Mouse (Mus musculus): ENCODE data around the gene Gas2l2. TPM values are rescaled to one million over a fixed set of nuclear protein-coding genes. Genes with fewer than 3 reads are reported as not detected.

The Gas2l2 gene
- polyA plus RNA-seq, 1 experiment from 2014 or later: 0.07 TPM

DNA sequence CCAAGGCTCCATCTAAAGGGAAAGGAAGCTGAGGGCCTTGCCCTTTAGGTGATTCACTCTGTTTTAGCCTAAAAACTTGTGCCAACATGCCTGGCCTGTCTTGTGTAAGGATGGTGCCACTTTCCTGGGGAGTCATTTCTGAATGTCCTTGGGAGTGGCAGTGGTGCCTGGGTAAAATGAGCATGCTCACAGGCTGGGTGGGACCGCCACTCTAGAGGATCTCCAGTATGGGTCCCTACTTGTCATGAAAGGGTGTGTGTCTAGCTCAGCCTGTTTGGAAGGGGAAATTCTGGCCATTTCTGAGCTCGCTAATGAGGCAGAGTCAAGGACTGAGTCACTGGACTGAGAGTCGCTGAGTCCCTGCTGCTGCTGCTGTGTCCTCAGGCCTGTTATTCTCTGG lies 26.4 kb upstream of the Gas2l2 start:
- Histone ChIP-seq H3K4me2 (no peak overlapping the region), H3K9ac (no peak overlapping the region), H3K27ac (replicated peaks) (no peak overlapping the region), H3K9me3 (no peaks in the 10 kb centered on the region), H3K36me3 (no peaks in the 10 kb centered on the region), H3K4me3 (no peak overlapping the region), H3K27me3 (peaks cover 4% of the 10 kb centered on the region), H3K4me1 (replicated peaks) (peaks cover 16% of the 10 kb centered on the region; the same call in 1 of the 2 replicates)
- WGBS: 64% methylated on average over 3 of the region's 3 CpGs
- ATAC-seq (ENCODE audit: low read depth): no peak

DNA sequence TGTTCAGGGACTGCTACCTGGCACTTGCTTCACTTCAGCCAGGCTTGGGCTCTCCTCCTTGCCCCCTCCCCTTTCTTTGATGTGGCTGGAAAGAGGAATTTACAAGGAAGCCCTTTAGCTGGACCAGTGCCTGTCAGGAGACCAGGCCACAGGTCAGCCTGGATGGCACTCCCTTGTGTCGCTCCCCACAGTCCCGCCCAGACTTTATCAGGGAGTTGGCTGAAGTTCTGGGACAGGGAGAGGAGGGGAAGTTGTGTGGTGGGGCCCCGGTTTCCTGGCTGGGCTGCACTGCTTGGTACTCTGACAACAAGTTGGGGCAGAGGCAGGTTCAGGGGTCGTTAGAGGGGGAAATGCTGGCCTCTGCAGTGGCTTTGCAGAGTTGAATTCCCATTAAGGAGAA lies 25.3 kb upstream of the Gas2l2 start:
- no peak for ATAC-seq (ENCODE audit: low read depth)
- peaks cover 16% of the 10 kb centered on the region; the same call in 1 of the 2 replicates for H3K4me1 ChIP-seq (replicated peaks)
- no peaks in the 10 kb centered on the region for H3K36me3 ChIP-seq
- no peak overlapping the region for H3K4me2 ChIP-seq
- H3K27me3 ChIP-seq: no peaks in the 10 kb centered on the region; the same call in 1 of the 2 replicates
- H3K27ac ChIP-seq (replicated peaks): no peak overlapping the region
- no peaks in the 10 kb centered on the region for H3K9me3 ChIP-seq
- no peak overlapping the region for H3K4me3 ChIP-seq
- H3K9ac ChIP-seq: no peak overlapping the region
- WGBS: 17% methylated on average over 4 of the region's 4 CpGs

GRCm38 (mm10) chr11:83451281-83451680 lies 22.0 kb upstream of the Gas2l2 start:
- Histone ChIP-seq H3K27me3 (peaks cover 6% of the 10 kb centered on the region), H3K4me1 (replicated peaks) (peaks cover 24% of the 10 kb centered on the region), H3K9me3 (no peaks in the 10 kb centered on the region), H3K36me3 (no peaks in the 10 kb centered on the region), H3K27ac (replicated peaks) (no peak overlapping the region), H3K9ac (no peak overlapping the region), H3K4me2 (no peak overlapping the region), H3K4me3 (no peak overlapping the region)
- WGBS: 91% methylated on average over 10 of the region's 10 CpGs
- ATAC-seq (ENCODE audit: low read depth): no peak

DNA sequence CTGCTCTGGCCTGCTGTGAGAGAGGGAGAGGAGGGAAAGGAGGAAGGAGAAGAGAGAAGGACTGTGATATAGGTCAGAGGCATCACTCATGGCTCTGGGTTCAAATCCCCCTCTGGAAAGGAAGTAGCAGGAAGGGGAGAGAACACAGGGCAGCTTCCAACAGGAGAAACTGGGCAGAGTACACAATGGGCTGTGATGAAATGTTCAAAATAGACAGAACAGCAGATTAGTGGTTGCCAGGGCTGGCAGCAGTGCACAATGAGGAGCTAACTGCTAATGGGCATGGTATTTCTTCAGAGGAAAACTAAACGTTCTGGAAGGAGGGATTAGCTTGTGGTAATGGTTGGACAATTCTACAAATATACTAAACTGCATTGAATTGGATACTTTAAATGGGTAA lies 21.3 kb upstream of the Gas2l2 start:
- WGBS: 49% methylated on average over 1 of the region's 1 CpGs

GRCm38 (mm10) chr11:83449298-83449697 lies 20.0 kb upstream of the Gas2l2 start:
- Histone ChIP-seq H3K27ac (replicated peaks) (peak overlapping the region; percentile 61; the same call in 1 of the 2 replicates), H3K4me3 (no peak overlapping the region), H3K4me1 (replicated peaks) (peaks cover 29% of the 10 kb centered on the region), H3K9ac (no peak overlapping the region), H3K36me3 (no peaks in the 10 kb centered on the region), H3K9me3 (no peaks in the 10 kb centered on the region), H3K27me3 (peaks cover 25% of the 10 kb centered on the region), H3K4me2 (no peak overlapping the region)
- WGBS: 52% methylated on average over 4 of the region's 4 CpGs
- no peak for ATAC-seq (ENCODE audit: low read depth)

More for the DNA sequence above, 21.3 kb upstream of the Gas2l2 start:
- H3K9me3 ChIP-seq: no peaks in the 10 kb centered on the region
- no peak overlapping the region for H3K4me2 ChIP-seq
- no peak overlapping the region for H3K27ac ChIP-seq (replicated peaks)
- peaks cover 13% of the 10 kb centered on the region for H3K27me3 ChIP-seq
- H3K9ac ChIP-seq: no peak overlapping the region
- peaks cover 24% of the 10 kb centered on the region for H3K4me1 ChIP-seq (replicated peaks)
- H3K4me3 ChIP-seq: no peak overlapping the region
- H3K36me3 ChIP-seq: no peaks in the 10 kb centered on the region
- no peak for ATAC-seq (ENCODE audit: low read depth)

GRCm38 (mm10) chr11:83448927-83449236 lies 19.6 kb upstream of the Gas2l2 start:
- Histone ChIP-seq H3K27ac (replicated peaks) (peak overlapping the region; percentile 61; the same call in 1 of the 2 replicates), H3K4me3 (no peak overlapping the region), H3K27me3 (peaks cover 29% of the 10 kb centered on the region), H3K4me2 (no peak overlapping the region), H3K4me1 (replicated peaks) (peaks cover 29% of the 10 kb centered on the region), H3K9me3 (no peaks in the 10 kb centered on the region), H3K36me3 (no peaks in the 10 kb centered on the region), H3K9ac (no peak overlapping the region)
- no peak; the same call in 1 of the 2 replicates for ATAC-seq (ENCODE audit: low read depth)

DNA sequence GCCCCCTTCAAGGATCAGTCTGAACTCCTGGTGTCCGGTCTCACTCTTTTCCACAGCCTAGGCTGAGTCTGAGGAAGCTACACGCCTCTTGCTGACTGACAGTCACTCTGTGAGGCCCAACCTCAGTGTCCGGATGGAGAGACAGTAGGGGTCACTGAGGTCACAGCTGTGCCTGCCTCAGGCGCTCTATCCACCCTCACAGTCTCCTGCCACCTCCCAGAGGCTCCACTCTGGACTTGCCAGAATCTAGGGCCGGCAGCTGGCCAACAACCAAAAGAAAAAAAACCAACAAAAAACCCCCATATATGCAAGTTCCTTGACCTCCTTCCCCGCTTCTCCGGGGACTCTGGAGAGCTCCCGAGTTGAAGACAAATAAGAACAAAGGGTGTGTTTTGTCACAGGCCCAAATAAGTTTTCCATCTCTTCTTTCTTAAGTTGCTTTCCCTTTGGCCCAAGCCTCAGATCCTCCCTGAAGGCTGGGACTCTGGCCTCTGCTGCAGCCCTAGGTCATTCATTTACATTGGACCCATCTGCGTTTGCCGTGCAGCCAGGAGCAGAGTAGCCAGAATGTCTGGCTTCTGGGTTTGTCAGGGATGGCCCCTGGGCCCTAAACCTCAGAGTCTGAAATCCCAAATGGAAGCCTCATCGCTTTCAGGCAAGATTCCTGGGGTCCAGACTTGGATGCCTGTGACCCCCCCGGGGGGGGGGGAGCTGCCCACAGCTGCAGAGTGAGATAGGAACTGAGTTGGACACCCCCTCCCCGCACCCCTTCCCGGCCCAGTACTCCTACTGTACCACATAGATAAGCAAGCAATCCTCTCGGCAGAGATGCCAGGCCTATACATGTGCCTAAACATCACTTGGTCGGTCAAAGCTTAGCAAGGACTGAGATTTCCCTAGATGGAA lies 19.0 kb upstream of the Gas2l2 start:
- Histone ChIP-seq H3K4me2 (no peak overlapping the region), H3K9me3 (no peaks in the 10 kb centered on the region), H3K36me3 (no peaks in the 10 kb centered on the region), H3K4me3 (no peak overlapping the region), H3K27me3 (peaks cover 35% of the 10 kb centered on the region), H3K27ac (replicated peaks) (peak overlapping the region; percentile 56), H3K4me1 (replicated peaks) (peaks cover 29% of the 10 kb centered on the region), H3K9ac (no peak overlapping the region)
- WGBS: 45% methylated on average over 16 of the region's 16 CpGs
- ATAC-seq (ENCODE audit: low read depth): 0 out of 2 replicates have a peak, but pooled peaks have one; percentile 36

DNA sequence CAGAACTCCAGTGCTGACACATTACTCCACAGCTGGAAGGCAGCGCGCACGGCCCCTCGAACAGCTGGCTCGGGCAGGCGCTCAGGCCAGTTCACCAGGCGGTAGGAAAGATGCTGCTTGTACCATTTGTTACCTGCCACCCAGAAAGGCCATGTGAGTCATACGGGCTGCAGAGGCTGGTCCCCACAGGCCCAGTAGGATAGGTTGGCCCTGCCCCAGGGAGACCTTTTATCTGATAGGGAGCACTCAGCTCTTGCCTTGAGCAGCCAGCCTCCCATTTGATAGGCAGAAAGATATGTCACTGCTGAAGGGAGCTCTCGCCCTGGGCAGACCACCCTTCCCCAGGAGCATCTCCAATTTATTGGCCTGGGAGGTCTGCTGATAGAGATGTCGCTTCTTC lies 18.4 kb upstream of the Gas2l2 start:
- H3K36me3 ChIP-seq: no peaks in the 10 kb centered on the region
- no peak overlapping the region for H3K9ac ChIP-seq
- peaks cover 32% of the 10 kb centered on the region for H3K4me1 ChIP-seq (replicated peaks)
- H3K4me2 ChIP-seq: no peak overlapping the region
- H3K27ac ChIP-seq (replicated peaks): no peak overlapping the region
- H3K9me3 ChIP-seq: no peaks in the 10 kb centered on the region
- peaks cover 41% of the 10 kb centered on the region for H3K27me3 ChIP-seq
- WGBS: 71% methylated on average over 10 of the region's 10 CpGs
- no peak overlapping the region for H3K4me3 ChIP-seq
- ATAC-seq (ENCODE audit: low read depth): no peak

- Histone ChIP-seq H3K27me3 (peaks cover 59% of the 10 kb centered on the region), H3K4me1 (replicated peaks) (peaks cover 41% of the 10 kb centered on the region), H3K36me3 (no peaks in the 10 kb centered on the region), H3K9me3 (no peaks in the 10 kb centered on the region), H3K4me3 (peak overlapping the region; percentile 17), H3K27ac (replicated peaks) (no peak overlapping the region), H3K9ac (no peak overlapping the region), H3K4me2 (peak overlapping the region; percentile 39)
- 27% methylated on average over 19 of the region's 19 CpGs for WGBS
- ATAC-seq (ENCODE audit: low read depth): no peak
These were observed 15.7 kb upstream of the Gas2l2 start for GRCm38 (mm10) chr11:83445001-83445400.

DNA sequence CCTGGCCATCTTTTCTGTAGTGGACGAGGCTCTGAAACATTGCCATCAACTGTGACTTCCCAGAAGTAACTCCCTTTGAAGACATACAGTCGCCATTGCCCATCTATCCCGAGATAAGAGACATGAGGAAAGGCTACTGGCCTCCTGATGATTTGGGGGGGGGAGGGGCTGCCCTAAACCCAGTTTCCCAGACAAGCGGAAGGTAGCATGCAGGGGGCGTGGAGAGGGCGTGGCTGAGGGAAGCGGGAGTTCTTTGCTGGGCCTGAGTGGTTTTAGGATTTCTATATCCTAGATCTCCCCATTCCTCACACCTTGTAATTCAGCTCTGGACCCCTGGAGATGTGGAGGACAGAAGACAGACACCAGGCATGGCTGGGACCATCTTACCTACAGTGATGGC lies 14.6 kb upstream of the Gas2l2 start:
- Histone ChIP-seq H3K27ac (replicated peaks) (no peak overlapping the region), H3K9ac (no peak overlapping the region), H3K9me3 (no peaks in the 10 kb centered on the region), H3K27me3 (peaks cover 65% of the 10 kb centered on the region), H3K4me1 (replicated peaks) (peaks cover 34% of the 10 kb centered on the region), H3K4me3 (no peak overlapping the region), H3K36me3 (no peaks in the 10 kb centered on the region), H3K4me2 (no peak overlapping the region)
- ATAC-seq (ENCODE audit: low read depth): no peak
- WGBS: 6% methylated on average over 7 of the region's 7 CpGs

DNA sequence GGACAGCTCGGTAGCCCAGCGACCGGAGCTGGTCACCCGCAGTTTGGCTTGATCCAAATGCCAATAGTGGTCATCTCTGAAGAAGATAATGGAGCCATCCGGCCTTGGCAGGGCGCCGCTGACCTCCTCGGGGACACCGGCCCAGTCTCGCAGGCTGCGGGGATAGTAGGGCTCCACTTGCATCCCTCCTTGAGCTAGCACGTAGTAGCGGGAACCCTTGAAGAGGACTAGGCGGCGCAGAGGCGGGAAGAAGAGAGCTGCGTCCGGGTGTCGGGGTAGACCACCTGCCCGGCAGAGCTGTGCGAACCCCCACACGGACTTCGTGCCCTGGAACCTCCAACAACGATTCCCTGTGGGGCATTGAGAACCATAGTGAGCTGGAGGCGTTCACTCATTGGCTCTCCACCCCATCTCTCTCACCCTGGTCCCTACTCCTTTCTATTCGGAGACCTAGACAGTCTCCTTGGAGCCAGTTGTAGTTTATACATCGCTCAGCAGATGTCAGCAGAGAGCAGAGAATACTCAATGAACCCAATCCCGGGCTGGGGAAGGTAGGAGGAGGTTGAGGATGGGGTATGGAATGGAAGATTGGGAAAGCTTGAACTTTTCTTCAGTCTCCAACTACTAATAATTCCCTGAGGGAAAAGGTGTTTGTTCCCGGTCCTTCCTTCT lies 13.5 kb upstream of the Gas2l2 start:
- H3K27ac ChIP-seq (replicated peaks): no peak overlapping the region
- H3K4me1 ChIP-seq (replicated peaks): peaks cover 23% of the 10 kb centered on the region
- no peaks in the 10 kb centered on the region for H3K9me3 ChIP-seq
- peak overlapping the region; percentile 34; the same call in 1 of the 2 replicates for H3K9ac ChIP-seq
- H3K36me3 ChIP-seq: no peaks in the 10 kb centered on the region
- ATAC-seq (ENCODE audit: low read depth): peak; percentile 17; the same call in 1 of the 2 replicates
- peaks cover 70% of the 10 kb centered on the region for H3K27me3 ChIP-seq
- peak overlapping the region; percentile 17 for H3K4me3 ChIP-seq
- 12% methylated on average over 29 of the region's 29 CpGs for WGBS
- peak overlapping the region; percentile 51 for H3K4me2 ChIP-seq

DNA sequence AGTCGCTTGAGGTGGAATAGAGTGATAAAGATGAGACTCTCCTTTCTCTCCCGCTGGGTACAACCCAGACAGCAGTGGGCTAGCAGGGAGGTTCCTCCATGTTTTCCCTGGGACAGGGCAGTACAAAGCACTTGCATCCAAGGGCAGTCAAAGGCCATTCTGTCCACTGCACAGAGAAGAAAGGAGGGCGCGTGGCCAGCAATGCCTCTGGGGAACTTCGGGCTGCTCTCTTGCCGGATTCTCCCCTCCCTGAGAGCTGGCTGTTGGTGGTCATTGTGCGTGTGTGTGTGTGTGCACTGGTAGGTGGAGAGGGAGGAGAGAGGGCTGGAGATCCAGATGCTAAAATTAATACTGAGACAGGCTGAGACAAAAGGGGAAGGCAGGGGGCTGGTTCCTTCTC lies 12.0 kb upstream of the Gas2l2 start:
- WGBS: 39% methylated on average over 7 of the region's 7 CpGs
- peaks cover 18% of the 10 kb centered on the region for H3K4me1 ChIP-seq (replicated peaks)
- H3K27ac ChIP-seq (replicated peaks): no peak overlapping the region
- H3K27me3 ChIP-seq: peaks cover 64% of the 10 kb centered on the region
- H3K4me3 ChIP-seq: no peak overlapping the region
- ATAC-seq (ENCODE audit: low read depth): no peak
- no peaks in the 10 kb centered on the region for H3K9me3 ChIP-seq
- H3K4me2 ChIP-seq: peak overlapping the region; percentile 84; the same call in 1 of the 2 replicates
- no peak overlapping the region for H3K9ac ChIP-seq
- no peaks in the 10 kb centered on the region for H3K36me3 ChIP-seq

Measured in neural tube, embryonic 13.5 days (tissue).